Mouse (Mus musculus): ENCODE data around the gene Snx13. TPM values are rescaled to one million over a fixed set of nuclear protein-coding genes. Genes with fewer than 3 reads are reported as not detected.
A peak's percentile ranks its signal among the peaks of the same experiment; 100 is the strongest.

The Snx13 gene
- polyA plus RNA-seq, 1 experiment from 2014 or later, result 23.8 TPM

- DNase-seq (ENCODE audit: low spot score) (no peak), ATAC-seq (ENCODE audit: insufficient read depth, low FRiP score, low TSS enrichment) (no peak)
- Histone ChIP-seq H3K4me1 (ENCODE audit: control insufficient read depth, insufficient read depth, low read length) (no peaks in the 10 kb centered on the region), H3K36me3 (ENCODE audit: control insufficient read depth, insufficient read depth, low read length) (no peaks in the 10 kb centered on the region), H3K27ac (ENCODE audit: low read depth, low read length) (no peak overlapping the region), H3K4me2 (ENCODE audit: low read depth) (no peak overlapping the region), H3K4me3 (ENCODE audit: low read depth, low read length) (no peak overlapping the region), H3K9ac (ENCODE audit: low read length) (no peak overlapping the region), H3K27me3 (ENCODE audit: control insufficient read depth, insufficient read depth, low read length) (no peaks in the 10 kb centered on the region), H3K9me3 (ENCODE audit: control insufficient read depth, low read length) (no peaks in the 10 kb centered on the region)
- 32% methylated on average over 14 of the region's 14 CpGs for WGBS
Measured at GRCm38 (mm10) chr12:35038668-35039570, 8.1 kb upstream of the Snx13 start.

GRCm38 (mm10) chr12:35039571-35039936 is 7.4 kb upstream of the Snx13 start:
- DNase-seq (ENCODE audit: low spot score), result no peak
- no peak overlapping the region for H3K27ac ChIP-seq (ENCODE audit: low read depth, low read length)
- H3K36me3 ChIP-seq (ENCODE audit: control insufficient read depth, insufficient read depth, low read length), result no peaks in the 10 kb centered on the region
- no peak overlapping the region for H3K4me2 ChIP-seq (ENCODE audit: low read depth)
- H3K4me3 ChIP-seq (ENCODE audit: low read depth, low read length), result no peak overlapping the region
- H3K9ac ChIP-seq (ENCODE audit: low read length), result no peak overlapping the region
- no peaks in the 10 kb centered on the region for H3K4me1 ChIP-seq (ENCODE audit: control insufficient read depth, insufficient read depth, low read length)
- H3K27me3 ChIP-seq (ENCODE audit: control insufficient read depth, insufficient read depth, low read length), result no peaks in the 10 kb centered on the region
- no peak for ATAC-seq (ENCODE audit: insufficient read depth, low FRiP score, low TSS enrichment)
- 83% methylated on average over 5 of the region's 5 CpGs for WGBS
- no peaks in the 10 kb centered on the region for H3K9me3 ChIP-seq (ENCODE audit: control insufficient read depth, low read length)

DNA sequence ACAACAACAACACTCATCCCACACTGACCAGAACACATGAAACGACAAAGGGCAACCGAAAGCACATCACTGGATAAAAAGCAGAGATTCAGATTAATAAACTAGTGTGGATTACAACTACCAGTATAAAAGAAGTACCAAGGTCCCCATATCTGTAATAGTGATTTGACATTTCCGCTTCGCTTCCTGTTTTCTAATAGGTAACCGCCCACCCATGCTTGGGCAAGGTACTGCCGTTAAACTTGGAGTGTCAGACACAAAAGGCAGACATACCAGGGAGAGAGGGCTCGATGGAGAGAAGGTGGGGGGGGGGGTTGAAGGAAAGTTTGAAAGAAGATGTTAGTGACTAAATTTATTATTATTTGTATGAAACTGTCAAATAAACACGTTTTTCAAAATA is 5.0 kb upstream of the Snx13 start:
- no peak overlapping the region for H3K27ac ChIP-seq (ENCODE audit: low read depth, low read length)
- DNase-seq (ENCODE audit: low spot score), result no peak
- 77% methylated on average over 8 of the region's 8 CpGs for WGBS
- H3K4me3 ChIP-seq (ENCODE audit: low read depth, low read length), result no peak overlapping the region
- no peak for ATAC-seq (ENCODE audit: insufficient read depth, low FRiP score, low TSS enrichment)
- no peaks in the 10 kb centered on the region for H3K9me3 ChIP-seq (ENCODE audit: control insufficient read depth, low read length)
- no peaks in the 10 kb centered on the region for H3K27me3 ChIP-seq (ENCODE audit: control insufficient read depth, insufficient read depth, low read length)
- H3K9ac ChIP-seq (ENCODE audit: low read length), result no peak overlapping the region
- no peaks in the 10 kb centered on the region for H3K4me1 ChIP-seq (ENCODE audit: control insufficient read depth, insufficient read depth, low read length)
- no peaks in the 10 kb centered on the region for H3K36me3 ChIP-seq (ENCODE audit: control insufficient read depth, insufficient read depth, low read length)
- no peak overlapping the region for H3K4me2 ChIP-seq (ENCODE audit: low read depth)

GRCm38 (mm10) chr12:35046310-35046998 is 532 bp upstream of the Snx13 start:
- Histone ChIP-seq H3K9ac (ENCODE audit: low read length) (peak overlapping the region; percentile 93), H3K4me2 (ENCODE audit: low read depth) (peak overlapping the region; percentile 55), H3K4me1 (ENCODE audit: control insufficient read depth, insufficient read depth, low read length) (peaks cover 2% of the 10 kb centered on the region; the same call in 1 of the 2 replicates), H3K9me3 (ENCODE audit: control insufficient read depth, low read length) (no peaks in the 10 kb centered on the region), H3K27ac (ENCODE audit: low read depth, low read length) (peak overlapping the region; percentile 88), H3K27me3 (ENCODE audit: control insufficient read depth, insufficient read depth, low read length) (no peaks in the 10 kb centered on the region), H3K36me3 (ENCODE audit: control insufficient read depth, insufficient read depth, low read length) (no peaks in the 10 kb centered on the region), H3K4me3 (ENCODE audit: low read depth, low read length) (peak overlapping the region; percentile 95)
- ATAC-seq (ENCODE audit: insufficient read depth, low FRiP score, low TSS enrichment) (peak; percentile 77), DNase-seq (ENCODE audit: low spot score) (no peak)
- WGBS, result under 1% methylated on average over 36 of the region's 36 CpGs

DNA sequence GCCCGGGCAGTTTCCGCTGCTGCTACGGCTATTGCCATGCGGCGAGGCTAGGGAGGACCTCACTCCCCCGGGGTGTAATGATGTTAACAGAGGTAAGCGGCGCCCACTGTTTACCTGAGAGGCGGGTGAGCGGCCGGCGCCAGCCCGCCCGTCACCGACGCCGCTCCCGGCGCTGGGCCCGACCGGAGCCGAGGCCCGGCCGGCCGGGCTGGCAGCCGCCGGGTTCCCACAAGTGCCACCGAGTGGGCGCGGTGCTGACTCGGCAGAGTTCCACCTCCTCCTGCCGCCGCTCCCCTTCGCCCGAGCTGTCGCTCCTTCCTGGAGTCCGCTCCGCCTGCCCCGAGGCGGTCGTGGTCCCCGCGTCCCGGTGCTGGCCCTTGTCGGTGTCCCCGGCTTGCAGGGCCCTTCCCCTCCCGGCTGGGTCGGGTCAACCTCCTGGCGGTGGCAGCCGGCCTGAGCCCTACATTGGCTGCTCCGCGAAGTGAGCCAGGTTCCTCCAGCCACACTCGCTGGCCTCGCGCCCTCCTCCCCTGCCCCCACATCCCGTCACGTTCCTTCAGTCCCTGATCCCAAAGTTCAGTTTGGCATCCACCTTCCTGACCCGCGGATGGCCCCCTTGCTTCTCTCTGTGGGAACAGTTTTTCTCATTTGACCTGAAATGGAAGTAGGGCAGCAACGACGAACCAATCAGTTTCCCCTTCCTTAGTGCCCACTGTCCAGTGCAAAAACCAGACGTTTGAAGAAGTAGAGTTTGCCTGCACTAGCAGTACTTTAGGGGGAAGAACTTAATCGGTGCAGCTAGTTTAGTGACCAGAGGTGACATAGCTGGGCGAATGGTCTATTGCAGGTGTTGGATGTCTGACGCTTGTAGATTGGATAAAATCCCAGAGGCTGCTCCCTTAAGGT is 587 bp downstream of the Snx13 start:
- DNase-seq (ENCODE audit: low spot score), result no peak
- Histone ChIP-seq H3K9ac (ENCODE audit: low read length) (peak overlapping the region; percentile 93), H3K36me3 (ENCODE audit: control insufficient read depth, insufficient read depth, low read length) (no peaks in the 10 kb centered on the region), H3K4me1 (ENCODE audit: control insufficient read depth, insufficient read depth, low read length) (peaks cover 4% of the 10 kb centered on the region; the same call in 1 of the 2 replicates), H3K4me2 (ENCODE audit: low read depth) (peak overlapping the region; percentile 55), H3K27ac (ENCODE audit: low read depth, low read length) (peak overlapping the region; percentile 88), H3K27me3 (ENCODE audit: control insufficient read depth, insufficient read depth, low read length) (no peaks in the 10 kb centered on the region), H3K9me3 (ENCODE audit: control insufficient read depth, low read length) (no peaks in the 10 kb centered on the region), H3K4me3 (ENCODE audit: low read depth, low read length) (peak overlapping the region; percentile 95)
- WGBS, result under 1% methylated on average over 56 of the region's 65 CpGs
- peak; percentile 81; the same call in 1 of the 2 replicates for ATAC-seq (ENCODE audit: insufficient read depth, low FRiP score, low TSS enrichment)

DNA sequence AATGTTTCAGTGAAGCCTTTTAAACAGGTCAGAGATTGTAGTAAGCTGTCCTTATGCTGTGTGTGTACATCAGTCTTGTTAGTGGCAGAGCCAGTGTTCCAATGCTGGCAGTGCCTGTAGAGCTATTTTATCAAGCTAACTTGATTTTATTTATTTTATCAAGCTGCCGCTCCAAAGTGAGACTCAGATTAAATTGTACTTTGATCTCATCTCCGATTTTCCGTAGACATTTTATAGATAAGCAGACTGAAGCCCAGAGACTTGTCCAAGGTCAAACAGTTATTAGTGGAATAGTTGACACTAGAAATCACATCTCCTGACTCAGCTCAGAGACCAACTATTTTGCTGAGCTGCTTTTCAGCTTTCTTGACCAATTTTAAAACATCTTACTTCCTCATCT is 1.9 kb downstream of the Snx13 start:
- Histone ChIP-seq H3K9me3 (ENCODE audit: control insufficient read depth, low read length) (no peaks in the 10 kb centered on the region), H3K4me1 (ENCODE audit: control insufficient read depth, insufficient read depth, low read length) (peaks cover 4% of the 10 kb centered on the region; the same call in 1 of the 2 replicates), H3K27me3 (ENCODE audit: control insufficient read depth, insufficient read depth, low read length) (no peaks in the 10 kb centered on the region), H3K4me2 (ENCODE audit: low read depth) (no peak overlapping the region), H3K4me3 (ENCODE audit: low read depth, low read length) (no peak overlapping the region), H3K27ac (ENCODE audit: low read depth, low read length) (no peak overlapping the region), H3K9ac (ENCODE audit: low read length) (no peak overlapping the region), H3K36me3 (ENCODE audit: control insufficient read depth, insufficient read depth, low read length) (no peaks in the 10 kb centered on the region)
- WGBS, result 93% methylated on average over 3 of the region's 3 CpGs
- no peak for ATAC-seq (ENCODE audit: insufficient read depth, low FRiP score, low TSS enrichment)
- no peak for DNase-seq (ENCODE audit: low spot score)

DNA sequence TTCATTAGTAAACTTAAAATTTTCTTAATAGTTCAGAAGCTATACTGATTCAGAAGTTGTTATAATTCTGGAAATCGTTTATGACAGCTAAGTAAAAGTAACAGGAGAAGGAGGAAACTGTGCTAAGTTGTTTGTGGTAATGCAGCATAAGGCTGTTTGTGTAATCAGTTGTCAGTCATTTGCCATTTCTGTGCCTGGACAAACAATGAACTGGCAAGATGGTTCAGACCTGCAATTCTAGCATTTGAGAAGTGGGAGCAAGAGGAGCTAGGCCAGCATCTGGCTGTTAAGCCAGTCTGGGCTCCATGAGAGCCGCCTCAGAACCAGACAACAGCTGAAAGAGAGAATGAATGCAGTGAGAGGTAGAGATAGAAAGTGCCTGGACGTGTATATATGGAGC is 3.5 kb downstream of the Snx13 start:
- Histone ChIP-seq H3K9me3 (ENCODE audit: control insufficient read depth, low read length) (no peaks in the 10 kb centered on the region), H3K36me3 (ENCODE audit: control insufficient read depth, insufficient read depth, low read length) (no peaks in the 10 kb centered on the region), H3K4me2 (ENCODE audit: low read depth) (no peak overlapping the region), H3K9ac (ENCODE audit: low read length) (no peak overlapping the region), H3K4me1 (ENCODE audit: control insufficient read depth, insufficient read depth, low read length) (peaks cover 4% of the 10 kb centered on the region; the same call in 1 of the 2 replicates), H3K27me3 (ENCODE audit: control insufficient read depth, insufficient read depth, low read length) (no peaks in the 10 kb centered on the region), H3K4me3 (ENCODE audit: low read depth, low read length) (no peak overlapping the region), H3K27ac (ENCODE audit: low read depth, low read length) (no peak overlapping the region)
- ATAC-seq (ENCODE audit: insufficient read depth, low FRiP score, low TSS enrichment) (no peak), DNase-seq (ENCODE audit: low spot score) (no peak)
- WGBS, result 83% methylated on average over 3 of the region's 3 CpGs

- WGBS, result 71% methylated on average over 7 of the region's 7 CpGs
- Histone ChIP-seq H3K4me1 (ENCODE audit: control insufficient read depth, insufficient read depth, low read length) (peaks cover 4% of the 10 kb centered on the region; the same call in 1 of the 2 replicates), H3K4me3 (ENCODE audit: low read depth, low read length) (no peak overlapping the region), H3K4me2 (ENCODE audit: low read depth) (no peak overlapping the region), H3K36me3 (ENCODE audit: control insufficient read depth, insufficient read depth, low read length) (no peaks in the 10 kb centered on the region), H3K9ac (ENCODE audit: low read length) (no peak overlapping the region), H3K27me3 (ENCODE audit: control insufficient read depth, insufficient read depth, low read length) (no peaks in the 10 kb centered on the region), H3K27ac (ENCODE audit: low read depth, low read length) (no peak overlapping the region), H3K9me3 (ENCODE audit: control insufficient read depth, low read length) (no peaks in the 10 kb centered on the region)
- ATAC-seq (ENCODE audit: insufficient read depth, low FRiP score, low TSS enrichment), result no peak
- no peak for DNase-seq (ENCODE audit: low spot score)
Measured at GRCm38 (mm10) chr12:35050964-35051758, 4.2 kb downstream of the Snx13 start.
